Mouse (Mus musculus) brain, embryonic 18.5 days (tissue): ENCODE results near the gene Eef2k.
A peak's percentile ranks its signal among the peaks of the same experiment; 100 is the strongest.
"Not testable (repeated sequence)": the region's sequence is repeated elsewhere in the genome, so short reads cannot be mapped to it uniquely, and the experiment has no call there.

Experiments used
- DNase-seq: peaks from one replicate; pipeline ENCODE4 v3.0.0-alpha.2; 2012; ENCODE audit warnings: low read depth, low spot score

The Eef2k gene

GRCm38 (mm10) chr7:120879972-120880371 is 37.3 kb downstream of the Eef2k start:
- DNase-seq: no peak

- no peak for DNase-seq
Observed at GRCm38 (mm10) chr7:120880770-120881169, 38.1 kb downstream of the Eef2k start.

GRCm38 (mm10) chr7:120881451-120881850 is 38.8 kb downstream of the Eef2k start:
- no peak for DNase-seq

- no peak for DNase-seq
Observed at GRCm38 (mm10) chr7:120882674-120883073, 40.0 kb downstream of the Eef2k start.

- no peak for DNase-seq
Observed at GRCm38 (mm10) chr7:120883523-120884290, 41.1 kb downstream of the Eef2k start.

GRCm38 (mm10) chr7:120884746-120885145 is 42.1 kb downstream of the Eef2k start:
- DNase-seq: no peak

GRCm38 (mm10) chr7:120893123-120893522 is 50.5 kb downstream of the Eef2k start:
- no peak for DNase-seq

- DNase-seq: no peak
Observed at GRCm38 (mm10) chr7:120897054-120897453, 54.4 kb downstream of the Eef2k start.

- no peak for DNase-seq
Observed at GRCm38 (mm10) chr7:120897711-120898335, 55.2 kb downstream of the Eef2k start.

- no peak for DNase-seq
Observed at GRCm38 (mm10) chr7:120900191-120900590, 57.6 kb downstream of the Eef2k start.

GRCm38 (mm10) chr7:120901701-120902100 is 59.1 kb downstream of the Eef2k start:
- DNase-seq: no peak

GRCm38 (mm10) chr7:120902931-120903330 is 60.3 kb downstream of the Eef2k start:
- no peak for DNase-seq

- DNase-seq: not testable (repeated sequence)
Observed at GRCm38 (mm10) chr7:120910172-120910571, 67.5 kb downstream of the Eef2k start.

- DNase-seq: not testable (repeated sequence)
Observed at GRCm38 (mm10) chr7:120911268-120911667, 68.6 kb downstream of the Eef2k start.

- no peak for DNase-seq
Observed at GRCm38 (mm10) chr7:120913332-120913731, 70.7 kb downstream of the Eef2k start.

GRCm38 (mm10) chr7:120916262-120916875 is 73.7 kb downstream of the Eef2k start:
- no peak for DNase-seq

GRCm38 (mm10) chr7:120917279-120917591 is 74.6 kb downstream of the Eef2k start:
- no peak for DNase-seq

- DNase-seq: peak; percentile 91
Observed at GRCm38 (mm10) chr7:120917592-120918461, 75.2 kb downstream of the Eef2k start, which contains the start of gene Polr3e. Gene Polr3e, plus strand, starts transcription at chr7:120917744.

GRCm38 (mm10) chr7:120918526-120918962 is 75.9 kb downstream of the Eef2k start:
- peak; percentile 54 for DNase-seq

- no peak for DNase-seq
Observed at GRCm38 (mm10) chr7:120933110-120933509, 90.5 kb downstream of the Eef2k start.

GRCm38 (mm10) chr7:120933680-120934195 is 91.1 kb downstream of the Eef2k start:
- DNase-seq: no peak
